Mouse (Mus musculus) testis, adult 2 months (tissue): Measurements from ENCODE around the gene Ube2d3.

Experiments used
- CTCF ChIP-seq: fragments of 200-500 bp; IDR thresholded peaks from 2 replicates; pipeline ENCODE4 v1.5.1; 2012; ENCODE audit warnings: low read depth, mild to moderate bottlenecking, inconsistent platforms, low read length, moderate library complexity; ENCODE audit not compliant: control insufficient read depth, insufficient read depth, insufficient replicate concordance
- POLR2A ChIP-seq: fragments of 200-500 bp; IDR thresholded peaks from 2 replicates; pipeline ENCODE4 v1.6.1; 2012; ENCODE audit warnings: low read depth, mild to moderate bottlenecking, inconsistent platforms, low read length, moderate library complexity; ENCODE audit not compliant: control insufficient read depth

- no peak for TF ChIP-seq CTCF
- no peak for TF ChIP-seq POLR2A
Measured at GRCm38 (mm10) chr3:135395085-135395484, 42.9 kb upstream of the Ube2d3 start.
